Mouse (Mus musculus) liver, embryonic 14.5 days (tissue): ENCODE results near the gene Lrrc3.

Experiments used
- CTCF ChIP-seq: IDR thresholded peaks from 2 replicates; pipeline ENCODE4 v1.5.1; 2016; ENCODE audit warnings: antibody characterized with exemption, low read depth, control low read depth
- EP300 ChIP-seq: IDR thresholded peaks from 2 replicates; pipeline ENCODE4 v1.6.1; 2016; ENCODE audit warnings: antibody characterized with exemption, low read depth

GRCm38 (mm10) chr10:77895562-77895961 is 6.8 kb downstream of the Lrrc3 start:
- TF ChIP-seq EP300, result no peak
- TF ChIP-seq CTCF, result no peak
